Mouse (Mus musculus) spleen, adult 2 months (tissue): ENCODE results near the gene Trappc6b. TPM values are rescaled to one million over a fixed set of nuclear protein-coding genes. Genes with fewer than 3 reads are reported as not detected.

Experiments used
- DNase-seq, 2 experiments: peaks; one replicate each; pipeline versions ENCODE4 v3.0.0 to v3.0.0-alpha.2; 2012 to 2021; ENCODE audit warnings: low spot score in 2 of 2, low read depth in 1 of 2
- H3K27ac ChIP-seq: fragments of 200-500 bp; 2 replicates; pipeline ENCODE4 v1.5.1; 2012; ENCODE audit warnings: low read length, inconsistent platforms; ENCODE audit not compliant: insufficient read depth
- H3K27me3 ChIP-seq: fragments of 200-500 bp; 2 replicates; pipeline ENCODE4 v1.6.1; 2012; ENCODE audit warnings: mild to moderate bottlenecking, moderate library complexity, low read length, inconsistent platforms; ENCODE audit not compliant: control insufficient read depth, insufficient read depth
- H3K36me3 ChIP-seq: fragments of 200-500 bp; 2 replicates; pipeline ENCODE4 v1.6.1; 2012; ENCODE audit warnings: mild to moderate bottlenecking, low read length, inconsistent platforms; ENCODE audit not compliant: control insufficient read depth, insufficient read depth
- H3K4me1 ChIP-seq: fragments of 200-500 bp; 2 replicates; pipeline ENCODE4 v1.6.1; 2011; ENCODE audit warnings: inconsistent platforms; ENCODE audit not compliant: control insufficient read depth, insufficient read depth, insufficient read length
- H3K4me3 ChIP-seq: fragments of 200-500 bp; 2 replicates; pipeline ENCODE4 v1.5.1; 2011; ENCODE audit warnings: mild to moderate bottlenecking, inconsistent platforms; ENCODE audit not compliant: insufficient read depth, insufficient read length; ENCODE audit errors: extremely low read depth
- CTCF ChIP-seq: fragments of 200-500 bp; IDR thresholded peaks from 2 replicates; pipeline ENCODE4 v1.5.1; 2011; ENCODE audit warnings: mild to moderate bottlenecking, inconsistent platforms; ENCODE audit not compliant: insufficient read depth, insufficient read length, insufficient replicate concordance; ENCODE audit errors: extremely low read depth
- POLR2A ChIP-seq: fragments of 200-500 bp; IDR thresholded peaks from 2 replicates; pipeline ENCODE4 v1.6.1; 2011; ENCODE audit warnings: low read depth, low read length, inconsistent platforms
- WGBS: fragments of 180-500 bp; shearing (Covaris S2); methylation state at CpG from one replicate; pipeline ENCODE4 v1.1.7; 2018; 5-methylcytosine and 5-hydroxymethylcytosine counted together
- polyA plus RNA-seq: library from polyadenylated mRNA; depleted of rRNA; stranded (reverse); fragments of >200 nt; gene quantifications from 2 replicates; pipeline ENCODE4 v1.2.3, GENCODE M21; 2012; rRNA removed

The Trappc6b gene
- 62.8 and 68.8 TPM in 2 replicates for polyA plus RNA-seq

DNA sequence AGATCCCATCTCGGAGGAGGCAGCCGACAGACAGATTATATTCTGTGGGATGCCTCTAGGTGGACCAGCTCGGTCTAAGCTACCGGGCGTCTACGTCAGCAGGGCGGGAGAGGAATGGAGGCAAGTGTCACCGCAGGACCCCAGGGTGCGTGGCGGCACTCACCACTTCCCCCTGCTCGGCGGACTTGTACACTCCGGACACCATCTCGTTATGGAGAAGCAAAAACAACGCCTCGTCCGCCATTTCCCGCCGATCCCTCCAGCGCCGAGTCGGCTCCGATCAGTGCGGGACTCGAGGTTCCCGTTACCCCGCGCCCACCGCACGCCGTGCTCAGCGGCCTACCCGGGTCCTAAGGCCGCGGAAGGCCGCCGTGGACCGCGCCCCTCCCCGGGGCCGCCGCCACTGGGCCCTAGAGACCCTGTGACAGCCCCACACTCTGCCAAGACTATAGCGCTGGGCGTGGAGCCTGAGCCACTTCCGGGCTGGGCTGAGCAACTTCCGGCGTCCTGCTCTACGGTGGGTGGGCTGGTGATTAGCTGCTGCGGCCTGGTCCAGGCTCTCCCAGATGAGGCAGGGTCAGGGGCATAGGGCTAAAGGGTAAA lies at the start of gene Trappc6b:
Gene Trappc6b, minus strand, starts transcription at position 480 of the 603 bp plus-strand sequence.
- 1% methylated on average over 49 of the region's 49 CpGs for WGBS
- H3K4me1 ChIP-seq: peaks cover 12% of the 10 kb centered on the region
- TF ChIP-seq POLR2A (peak; percentile 73), CTCF (no peak; the same call in 1 of the 2 replicates)
- peak within 1 kb of the TSS; percentile 72 for H3K4me3 ChIP-seq
- H3K27me3 ChIP-seq: no peaks in the 10 kb centered on the region
- DNase-seq: peak; percentile 41 to 72
- no peaks in the 10 kb centered on the region for H3K36me3 ChIP-seq
- peak within 1 kb of the TSS; percentile 94 for H3K27ac ChIP-seq

GRCm38 (mm10) chr12:59107926-59108325 lies 46.7 kb upstream of the Trappc6b start:
- Histone ChIP-seq H3K27ac (no peak overlapping the region), H3K36me3 (no peaks in the 10 kb centered on the region), H3K4me3 (no peak overlapping the region), H3K27me3 (no peaks in the 10 kb centered on the region), H3K4me1 (no peaks in the 10 kb centered on the region)
- no peak for TF ChIP-seq POLR2A
- no peak for TF ChIP-seq CTCF
- 87% methylated on average over 4 of the region's 4 CpGs for WGBS
- DNase-seq: no peak

- Histone ChIP-seq H3K4me3 (no peak overlapping the region), H3K27ac (no peak overlapping the region), H3K27me3 (no peaks in the 10 kb centered on the region), H3K36me3 (no peaks in the 10 kb centered on the region), H3K4me1 (no peaks in the 10 kb centered on the region)
- DNase-seq: no peak
- WGBS: 92% methylated on average over 5 of the region's 5 CpGs
- TF ChIP-seq CTCF (no peak), POLR2A (no peak)
These were observed 45.2 kb upstream of the Trappc6b start for GRCm38 (mm10) chr12:59106491-59106890.

DNA sequence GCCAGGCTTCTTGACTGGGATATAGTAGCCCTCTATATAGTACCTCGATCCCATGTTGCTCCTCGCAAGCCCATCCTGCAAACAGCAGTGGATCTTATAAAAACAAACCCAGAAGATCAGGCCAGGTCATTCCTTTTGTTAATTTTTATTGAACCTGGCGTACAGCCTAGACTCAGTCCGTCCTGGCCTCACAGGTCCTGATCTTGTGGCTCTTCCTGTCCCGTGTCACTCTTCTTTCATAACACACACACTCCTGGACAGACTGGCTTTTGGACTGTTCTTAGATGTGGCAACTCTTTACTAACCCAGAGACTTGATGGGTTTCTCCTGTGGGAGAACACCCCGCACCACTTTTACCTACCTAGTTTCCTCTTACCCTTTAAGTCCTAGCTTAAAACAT lies 44.6 kb upstream of the Trappc6b start:
- Histone ChIP-seq H3K36me3 (no peaks in the 10 kb centered on the region), H3K4me1 (no peaks in the 10 kb centered on the region), H3K27ac (no peak overlapping the region), H3K4me3 (no peak overlapping the region), H3K27me3 (no peaks in the 10 kb centered on the region)
- WGBS: 91% methylated on average over 6 of the region's 6 CpGs
- TF ChIP-seq CTCF: no peak
- TF ChIP-seq POLR2A: no peak
- no peak for DNase-seq

GRCm38 (mm10) chr12:59104771-59105170 lies 43.5 kb upstream of the Trappc6b start:
- TF ChIP-seq CTCF: no peak
- WGBS: 86% methylated on average over 5 of the region's 5 CpGs
- no peak for DNase-seq
- no peaks in the 10 kb centered on the region for H3K4me1 ChIP-seq
- H3K36me3 ChIP-seq: no peaks in the 10 kb centered on the region
- no peak overlapping the region for H3K4me3 ChIP-seq
- H3K27me3 ChIP-seq: no peaks in the 10 kb centered on the region
- H3K27ac ChIP-seq: no peak overlapping the region

- 93% methylated on average over 19 of the region's 19 CpGs for WGBS
- H3K27me3 ChIP-seq: no peaks in the 10 kb centered on the region
- no peak within 1 kb of the TSS for H3K4me3 ChIP-seq
- no peak for TF ChIP-seq CTCF
- no peak for TF ChIP-seq POLR2A
- DNase-seq: no peak
- no peaks in the 10 kb centered on the region for H3K36me3 ChIP-seq
- H3K27ac ChIP-seq: no peak within 1 kb of the TSS
- H3K4me1 ChIP-seq: no peaks in the 10 kb centered on the region
These were observed 34.1 kb upstream of the Trappc6b start, which contains the start of gene Mia2 for GRCm38 (mm10) chr12:59095104-59096025. Gene Mia2, plus strand, starts transcription at chr12:59095799.
